Mouse (Mus musculus) myocyte (in vitro differentiated cells): Measurements from ENCODE around the gene Gm20388.

Experiments
- E2F4 ChIP-seq: IDR thresholded peaks from one replicate; pipeline ENCODE4 v1.6.1; 2011; ENCODE audit warnings: mild to moderate bottlenecking, control low read depth, moderate library complexity; ENCODE audit not compliant: insufficient read depth
- TCF12 ChIP-seq: IDR thresholded peaks from one replicate; pipeline ENCODE4 v1.6.1; 2011; ENCODE audit warnings: mild to moderate bottlenecking, control low read depth; ENCODE audit not compliant: poor library complexity, insufficient read depth, severe bottlenecking

DNA sequence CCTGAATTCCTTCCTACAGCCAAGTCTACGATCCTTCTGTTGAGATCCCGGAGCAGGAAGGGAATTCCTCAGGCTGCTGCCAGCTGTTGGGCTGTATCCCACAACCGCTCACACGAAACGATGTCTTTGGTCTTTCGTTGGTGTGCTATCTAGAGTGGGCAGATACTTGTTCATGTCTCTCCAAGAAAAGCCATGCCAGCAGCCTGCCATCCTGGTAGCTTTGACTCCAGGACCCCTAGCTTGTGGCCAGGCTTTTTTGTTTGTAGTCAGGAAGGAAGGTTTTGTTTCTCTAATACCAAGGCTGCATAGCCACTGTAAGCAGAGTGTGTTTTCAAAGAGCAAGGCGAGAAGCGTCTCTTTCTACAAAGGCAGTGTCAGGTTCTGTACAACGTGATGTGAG lies 193.3 kb downstream of the Gm20388 start:
- TF ChIP-seq TCF12 (no peak), E2F4 (no peak)
